Comparison of ENCODE assay signal across 25 mouse cellular contexts in the genomic region with DNA sequence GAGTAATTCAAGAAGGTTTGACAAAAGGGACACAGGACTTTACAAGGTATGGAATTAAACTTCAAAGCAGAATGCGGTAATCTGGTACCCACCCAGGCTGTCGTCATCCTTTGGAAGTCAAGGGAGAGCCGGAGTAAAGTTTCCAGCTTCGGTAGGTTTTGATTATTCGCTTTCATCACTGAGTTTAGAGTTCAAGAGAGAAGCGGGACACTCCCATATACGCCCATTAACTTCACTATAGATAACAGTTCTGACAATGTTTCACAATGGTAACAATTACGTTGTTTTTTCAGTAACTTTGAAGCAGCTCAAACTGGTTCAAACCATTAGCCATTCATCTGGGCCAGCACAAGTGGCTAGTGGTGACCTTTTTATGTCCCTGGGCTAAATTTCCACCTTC.
DNase-seq lines count a peak whose midpoint lies in the region; ATAC-seq and TF ChIP-seq lines count a peak whose summit lies in the region.
"Had no signal": no experiment of that assay in that cellular context is flagged by ENCODE, and none has a peak within 500 bp of the region (broad histone marks: within the 10 kb centered on the region; RNA-seq: fewer than 3 reads in every experiment).

No protein-coding gene starts in this region.

- H3K4me3 ChIP-seq in CH12.LX (replicated peaks in 1 of 3; ENCODE audit: low read depth in 2 of 3, low read length in 2 of 3, poor library complexity in 1 of 3), result peak overlapping the region; percentile 76 to 93 (median 77)
- H3K4me3 ChIP-seq in intestine, embryonic 16.5 days (ENCODE audit: low read length), result no peak overlapping the region
- no peak overlapping the region for H3K4me3 ChIP-seq in small intestine, adult 2 months (ENCODE audit: low read depth, low read length)
- no peak overlapping the region for H3K4me3 ChIP-seq in kidney, embryonic 15.5 days (replicated peaks)
- H3K4me3 ChIP-seq: embryonic facial prominence, embryonic 12.5 days; embryonic facial prominence, embryonic 15.5 days; gastrocnemius, adult 2 months; heart, embryonic 12.5 days; heart, embryonic 15.5 days; hindbrain, embryonic 10.5 days; hindbrain, embryonic 13.5 days had no signal

- TF ChIP-seq CTCF in CH12.LX (conservative IDR thresholded peaks at IDR 0.05 in 1 of 2, IDR thresholded peaks at IDR 0.05 in 1 of 2; ENCODE audit: low read depth in 2 of 2, low read length in 2 of 2), result no peak
- no peak for TF ChIP-seq CTCF in small intestine, adult 2 months (IDR thresholded peaks at IDR 0.05; ENCODE audit: extremely low read depth, insufficient read length, insufficient replicate concordance, low read depth, low read length)

- peak overlapping the region; percentile 99 for H3K27ac ChIP-seq in CH12.LX (ENCODE audit: insufficient read depth, low read depth)
- H3K27ac ChIP-seq in intestine, embryonic 16.5 days (ENCODE audit: low read length), result no peak overlapping the region
- peak overlapping the region; percentile 28; the same call in 1 of the 2 replicates for H3K27ac ChIP-seq in small intestine, adult 2 months (ENCODE audit: insufficient read depth, low read depth, low read length)
- no peak overlapping the region for H3K27ac ChIP-seq in kidney, embryonic 15.5 days
- H3K27ac ChIP-seq: embryonic facial prominence, embryonic 12.5 days; embryonic facial prominence, embryonic 15.5 days; gastrocnemius, adult 2 months; heart, embryonic 15.5 days; hindbrain, embryonic 10.5 days; hindbrain, embryonic 13.5 days had no signal

- no peak for TF ChIP-seq RAD21 in CH12.LX (IDR thresholded peaks at IDR 0.05; ENCODE audit: low read depth, low read length)

- peak overlapping the region; percentile 99 for H3K9ac ChIP-seq in CH12.LX (ENCODE audit: insufficient read depth, low read depth)
- H3K9ac ChIP-seq in intestine, embryonic 16.5 days (ENCODE audit: low read depth, low read length), result no peak overlapping the region
- no peak overlapping the region for H3K9ac ChIP-seq in kidney, embryonic 15.5 days
- H3K9ac ChIP-seq: embryonic facial prominence, embryonic 12.5 days; embryonic facial prominence, embryonic 15.5 days; forebrain, postnatal 0 days; heart, embryonic 12.5 days; heart, embryonic 15.5 days; hindbrain, embryonic 13.5 days had no signal

- in situ Hi-C loops in CH12.LX (cut with MboI; ENCODE audit: low pct_ligation_motif_present, low pct_unique_long_range_greater_than_20kb, low sequenced_read_pairs), result loop anchor here (5.0 to 25.0 kb wide), 3 partner anchors 72 to 353 kb away; a partner anchor contains a TSS

- no peaks in the 10 kb centered on the region for H3K9me3 ChIP-seq in CH12.LX (replicated peaks; ENCODE audit: low read length)
- H3K9me3 ChIP-seq in intestine, embryonic 16.5 days (ENCODE audit: control insufficient read depth, low read length), result no peaks in the 10 kb centered on the region
- H3K9me3 ChIP-seq in kidney, embryonic 15.5 days (replicated peaks), result peaks cover 15% of the 10 kb centered on the region; the same call in 1 of the 2 replicates
- H3K9me3 ChIP-seq: embryonic facial prominence, embryonic 15.5 days had no signal

- H3K79me2 ChIP-seq in CH12.LX (replicated peaks; ENCODE audit: control insufficient read depth, extremely low read depth, insufficient read depth, poor library complexity, severe bottlenecking), result peaks cover 42% of the 10 kb centered on the region

- dilution Hi-C loops in CH12.LX (cut with MboI; ENCODE audit: extremely low pct_ligation_motif_present, extremely low pct_unique_long_range_greater_than_20kb, low sequenced_read_pairs), result no loop called here

- DNase-seq in CH12.LX (ENCODE audit: extremely low read depth), result peak; percentile 45
- DNase-seq in R1 (ENCODE audit: low read depth, low spot score), result peak; percentile 27
- DNase-seq in adrenal gland, postnatal 10 days, result no peak
- DNase-seq in spleen, postnatal 10 days (ENCODE audit: low spot score in 2 of 2), result no peak
- DNase-seq: adrenal gland, adult 8-10 months; adrenal gland, postnatal 36 days; cerebellum, adult 2 months; cerebellum, adult 9-11 months; cerebellum, postnatal 25 days; forebrain, postnatal 0 days; heart, adult 18-20 months; heart, postnatal 10 days; heart, postnatal 36 days had no signal

- no peak for TF ChIP-seq EP300 in CH12.LX (IDR thresholded peaks at IDR 0.05; ENCODE audit: low read length)

- no peak; the same call in 1 of the 2 replicates for TF ChIP-seq POLR2A in CH12.LX (IDR thresholded peaks at IDR 0.05; ENCODE audit: low read depth, low read length)
- TF ChIP-seq POLR2A in small intestine, adult 2 months (IDR thresholded peaks at IDR 0.05; ENCODE audit: low read depth, low read length), result no peak

- ATAC-seq in intestine, embryonic 16.5 days, result peak; percentile 42; the same call in 1 of the 2 replicates
- ATAC-seq in kidney, embryonic 15.5 days (replicated peaks; ENCODE audit: low FRiP score), result no peak
- ATAC-seq: forebrain, embryonic 14.5 days; forebrain, postnatal 0 days; hindbrain, embryonic 16.5 days had no signal

- H3K4me2 ChIP-seq in CH12.LX (ENCODE audit: insufficient read depth, low read depth, poor library complexity, severe bottlenecking), result no peak overlapping the region; the same call in 1 of the 2 replicates
- H3K4me2 ChIP-seq in intestine, embryonic 16.5 days (ENCODE audit: low read depth, low read length), result no peak overlapping the region
- no peak overlapping the region for H3K4me2 ChIP-seq in kidney, embryonic 15.5 days
- H3K4me2 ChIP-seq: embryonic facial prominence, embryonic 12.5 days; embryonic facial prominence, embryonic 15.5 days; heart, embryonic 12.5 days; heart, embryonic 15.5 days; hindbrain, embryonic 13.5 days had no signal

- no peaks in the 10 kb centered on the region for H3K27me3 ChIP-seq in CH12.LX (replicated peaks)
- no peaks in the 10 kb centered on the region for H3K27me3 ChIP-seq in intestine, embryonic 16.5 days (replicated peaks; ENCODE audit: control insufficient read depth, insufficient read depth, low read length)
- H3K27me3 ChIP-seq in small intestine, adult 2 months (ENCODE audit: control insufficient read depth, insufficient read depth, low read length), result no peaks in the 10 kb centered on the region
- no peaks in the 10 kb centered on the region for H3K27me3 ChIP-seq in kidney, embryonic 15.5 days
- H3K27me3 ChIP-seq: embryonic facial prominence, embryonic 12.5 days; embryonic facial prominence, embryonic 15.5 days; heart, embryonic 12.5 days; heart, embryonic 15.5 days; hindbrain, embryonic 13.5 days had no signal

- H3K36me3 ChIP-seq in CH12.LX (replicated peaks in 1 of 2; ENCODE audit: control insufficient read depth in 1 of 2, insufficient read depth in 1 of 2, low read length in 1 of 2), result peaks cover 2 to 9% of the 10 kb centered on the region in 2 experiments
- no peaks in the 10 kb centered on the region for H3K36me3 ChIP-seq in intestine, embryonic 16.5 days (ENCODE audit: control insufficient read depth, insufficient read depth, low read length)
- no peaks in the 10 kb centered on the region for H3K36me3 ChIP-seq in small intestine, adult 2 months (ENCODE audit: control insufficient read depth, insufficient read depth, low read length)
- no peaks in the 10 kb centered on the region for H3K36me3 ChIP-seq in kidney, embryonic 15.5 days
- H3K36me3 ChIP-seq: embryonic facial prominence, embryonic 12.5 days; embryonic facial prominence, embryonic 15.5 days; heart, embryonic 12.5 days; heart, embryonic 15.5 days; hindbrain, embryonic 10.5 days; hindbrain, embryonic 13.5 days had no signal

- whole genome bisulfite sequencing in intestine, embryonic 16.5 days, result 81% methylated on average over 8 of the region's 8 CpGs
- WGBS in small intestine, adult 2 months, result 37% methylated on average over 8 of the region's 8 CpGs
- 54% methylated on average over 8 of the region's 8 CpGs for WGBS in kidney, embryonic 15.5 days

- H3K4me1 ChIP-seq in CH12.LX (ENCODE audit: control insufficient read depth in 1 of 2, insufficient read depth in 2 of 2), result peaks cover 7 to 32% of the 10 kb centered on the region in 2 experiments
- no peaks in the 10 kb centered on the region for H3K4me1 ChIP-seq in intestine, embryonic 16.5 days (ENCODE audit: control insufficient read depth, insufficient read depth, low read length)
- H3K4me1 ChIP-seq in small intestine, adult 2 months (ENCODE audit: control insufficient read depth, insufficient read depth, insufficient read length, low read length), result peaks cover 12% of the 10 kb centered on the region; the same call in 1 of the 2 replicates
- no peaks in the 10 kb centered on the region for H3K4me1 ChIP-seq in kidney, embryonic 15.5 days
- H3K4me1 ChIP-seq: embryonic facial prominence, embryonic 12.5 days; embryonic facial prominence, embryonic 15.5 days; heart, embryonic 12.5 days; heart, embryonic 15.5 days; hindbrain, embryonic 10.5 days; hindbrain, embryonic 13.5 days had no signal

TF ChIP-seq in CH12.LX, 34 proteins besides CTCF, POLR2A, EP300 and RAD21:
- TF ChIP-seq RCOR1 (conservative IDR thresholded peaks at IDR 0.05; ENCODE audit: low read depth, low read length) (no peak), POLR2AphosphoS2 (IDR thresholded peaks at IDR 0.05; ENCODE audit: low read depth, low read length) (0 out of 2 replicates have a peak, but pooled peaks have one; percentile 9), MAZ (IDR thresholded peaks at IDR 0.05; ENCODE audit: low read depth, low read length) (no peak), MAX (IDR thresholded peaks at IDR 0.05; ENCODE audit: low read length) (no peak), USF1 (IDR thresholded peaks at IDR 0.05; ENCODE audit: low read depth, low read length) (no peak), TBP (conservative IDR thresholded peaks at IDR 0.05; ENCODE audit: low read depth, low read length) (no peak), MYC (IDR thresholded peaks at IDR 0.05; ENCODE audit: low read depth, low read length) (0 out of 2 replicates have a peak, but pooled peaks have one; percentile 35)

Comparison
In these comparisons a context has a peak if more than half of its experiments do, and no peak if none do; other contexts are left out.
1. DNase-seq: peak in CH12.LX (single experiment) and R1 (single experiment); none in adrenal gland, postnatal 10 days (single experiment) and spleen, postnatal 10 days (0 of 2).
2. H3K27ac ChIP-seq: peak in CH12.LX (single experiment) and small intestine, adult 2 months (single experiment); none in intestine, embryonic 16.5 days (single experiment) and kidney, embryonic 15.5 days (single experiment).
3. H3K4me3 ChIP-seq: peak in CH12.LX (3 of 3); none in intestine, embryonic 16.5 days (single experiment), small intestine, adult 2 months (single experiment) and kidney, embryonic 15.5 days (single experiment).